Mouse (Mus musculus): ENCODE measurements around the gene Rrm2. TPM values are rescaled to one million over a fixed set of nuclear protein-coding genes. Genes with fewer than 3 reads are reported as not detected.

Gene Rrm2
- polyA plus RNA-seq, 1 experiment = not detected

DNA sequence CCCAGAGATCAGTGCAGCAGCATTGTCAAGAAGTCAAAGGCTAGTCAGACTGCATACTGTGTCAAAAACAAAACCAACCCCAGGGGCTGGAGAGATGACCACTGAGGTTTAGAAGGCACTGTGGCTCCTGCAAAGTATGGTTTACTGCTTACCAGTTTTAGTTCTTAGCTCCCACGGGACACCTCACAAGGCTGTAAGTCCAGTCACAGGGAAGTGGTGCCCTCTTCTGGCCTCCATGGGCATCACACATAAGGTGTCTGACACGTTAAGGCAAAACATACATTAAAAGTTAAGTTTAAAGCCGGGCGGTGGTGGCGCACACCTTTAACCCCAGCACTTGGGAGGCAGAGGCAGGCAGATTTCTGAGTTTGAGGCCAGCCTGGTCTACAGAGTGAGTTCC is 2.6 kb downstream of the Rrm2 start:
- WGBS = 61% methylated on average over 5 of the region's 5 CpGs
- Histone ChIP-seq H3K27ac (ENCODE audit: insufficient read depth, low read depth, low read length) (no peak overlapping the region), H3K4me3 (ENCODE audit: insufficient read depth, low read depth, low read length) (no peak overlapping the region), H3K4me1 (ENCODE audit: control insufficient read depth, insufficient read depth, low read length) (peaks cover 8% of the 10 kb centered on the region)
- no peak for TF ChIP-seq CTCF (IDR thresholded peaks at IDR 0.05; ENCODE audit: insufficient read depth, low read depth, low read length)
- TF ChIP-seq POLR2A (IDR thresholded peaks at IDR 0.05; ENCODE audit: insufficient read depth, low read depth, low read length) = no peak

- WGBS = 92% methylated on average over 8 of the region's 8 CpGs
- TF ChIP-seq POLR2A (IDR thresholded peaks at IDR 0.05; ENCODE audit: insufficient read depth, low read depth, low read length) (no peak), CTCF (IDR thresholded peaks at IDR 0.05; ENCODE audit: insufficient read depth, low read depth, low read length) (no peak)
- H3K4me3 ChIP-seq (ENCODE audit: insufficient read depth, low read depth, low read length) = no peak overlapping the region
- H3K27ac ChIP-seq (ENCODE audit: insufficient read depth, low read depth, low read length) = no peak overlapping the region
- peaks cover 8% of the 10 kb centered on the region for H3K4me1 ChIP-seq (ENCODE audit: control insufficient read depth, insufficient read depth, low read length)
These were observed 4.4 kb downstream of the Rrm2 start for GRCm38 (mm10) chr12:24712396-24712795.

GRCm38 (mm10) chr12:24714579-24715255 is 6.7 kb downstream of the Rrm2 start:
- TF ChIP-seq POLR2A (IDR thresholded peaks at IDR 0.05; ENCODE audit: insufficient read depth, low read depth, low read length) = no peak
- no peak for TF ChIP-seq CTCF (IDR thresholded peaks at IDR 0.05; ENCODE audit: insufficient read depth, low read depth, low read length)
- H3K4me1 ChIP-seq (ENCODE audit: control insufficient read depth, insufficient read depth, low read length) = no peaks in the 10 kb centered on the region; the same call in 1 of the 2 replicates
- WGBS = 80% methylated on average over 5 of the region's 5 CpGs
- no peak overlapping the region for H3K27ac ChIP-seq (ENCODE audit: insufficient read depth, low read depth, low read length)
- no peak overlapping the region for H3K4me3 ChIP-seq (ENCODE audit: insufficient read depth, low read depth, low read length)

DNA sequence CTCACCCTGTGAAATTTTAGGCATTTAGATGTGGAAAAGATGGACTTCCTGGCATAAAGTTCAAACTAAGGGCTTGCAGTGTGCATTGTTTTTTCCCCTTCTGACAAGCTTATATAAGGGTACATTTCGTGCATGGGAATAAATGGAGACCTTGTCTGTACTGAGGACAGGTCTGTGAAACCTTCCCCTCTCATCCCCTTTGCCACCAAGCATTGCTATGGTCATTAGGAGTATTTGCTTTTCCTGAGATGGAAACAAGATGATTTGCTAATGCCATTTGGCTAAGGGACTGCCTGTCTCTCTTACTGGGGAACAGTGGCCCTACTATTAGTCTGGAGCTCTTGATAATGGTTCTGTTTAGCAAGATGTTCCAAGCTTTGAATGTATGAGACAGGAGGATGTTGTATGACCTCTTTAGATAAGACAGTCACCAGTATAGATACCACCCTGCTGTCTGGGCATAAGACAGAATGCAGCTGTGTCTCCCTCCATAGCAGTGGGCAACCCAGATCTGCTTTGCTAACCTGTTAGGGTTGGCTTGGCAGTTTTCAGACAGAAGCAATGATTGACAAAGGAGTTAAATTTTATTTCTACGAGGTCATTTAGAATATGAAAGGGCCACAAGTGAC is 7.3 kb downstream of the Rrm2 start:
- TF ChIP-seq POLR2A (IDR thresholded peaks at IDR 0.05; ENCODE audit: insufficient read depth, low read depth, low read length) (no peak), CTCF (IDR thresholded peaks at IDR 0.05; ENCODE audit: insufficient read depth, low read depth, low read length) (no peak)
- WGBS = 82% methylated on average over 2 of the region's 2 CpGs
- Histone ChIP-seq H3K27ac (ENCODE audit: insufficient read depth, low read depth, low read length) (no peak overlapping the region), H3K4me1 (ENCODE audit: control insufficient read depth, insufficient read depth, low read length) (no peaks in the 10 kb centered on the region; the same call in 1 of the 2 replicates), H3K4me3 (ENCODE audit: insufficient read depth, low read depth, low read length) (no peak overlapping the region)

DNA sequence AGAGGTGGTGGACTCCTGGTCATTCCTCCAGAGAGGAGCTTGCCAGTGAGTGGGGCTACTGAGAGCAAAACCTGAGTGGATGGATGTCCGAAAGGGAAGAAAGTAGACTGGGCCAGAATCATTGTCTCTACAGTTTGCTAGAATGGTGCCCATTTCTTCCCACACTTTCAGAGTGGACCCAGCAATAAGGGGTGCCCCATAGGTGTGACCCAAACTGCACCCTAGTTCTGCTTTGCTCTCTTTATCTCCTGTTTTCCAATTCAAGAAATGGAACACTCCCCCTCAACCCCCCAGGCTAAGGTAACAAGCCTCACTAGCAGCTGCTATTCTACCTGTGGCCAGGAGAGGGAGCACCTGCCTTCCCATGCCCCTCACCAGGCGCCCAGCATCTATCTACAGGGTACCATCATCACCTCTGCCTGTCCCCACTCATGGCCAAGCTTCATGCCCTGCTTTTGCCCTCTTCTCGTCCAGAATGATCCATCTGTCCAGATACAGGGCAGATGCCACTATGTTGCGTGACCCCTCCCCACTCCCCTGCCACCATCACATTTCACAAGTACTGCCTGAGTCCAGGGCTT is 8.8 kb downstream of the Rrm2 start:
- H3K4me3 ChIP-seq (ENCODE audit: insufficient read depth, low read depth, low read length) = no peak overlapping the region
- 69% methylated on average over 4 of the region's 4 CpGs for WGBS
- H3K4me1 ChIP-seq (ENCODE audit: control insufficient read depth, insufficient read depth, low read length) = no peaks in the 10 kb centered on the region; the same call in 1 of the 2 replicates
- TF ChIP-seq POLR2A (IDR thresholded peaks at IDR 0.05; ENCODE audit: insufficient read depth, low read depth, low read length) (no peak), CTCF (IDR thresholded peaks at IDR 0.05; ENCODE audit: insufficient read depth, low read depth, low read length) (peak; percentile 67)
- H3K27ac ChIP-seq (ENCODE audit: insufficient read depth, low read depth, low read length) = no peak overlapping the region

DNA sequence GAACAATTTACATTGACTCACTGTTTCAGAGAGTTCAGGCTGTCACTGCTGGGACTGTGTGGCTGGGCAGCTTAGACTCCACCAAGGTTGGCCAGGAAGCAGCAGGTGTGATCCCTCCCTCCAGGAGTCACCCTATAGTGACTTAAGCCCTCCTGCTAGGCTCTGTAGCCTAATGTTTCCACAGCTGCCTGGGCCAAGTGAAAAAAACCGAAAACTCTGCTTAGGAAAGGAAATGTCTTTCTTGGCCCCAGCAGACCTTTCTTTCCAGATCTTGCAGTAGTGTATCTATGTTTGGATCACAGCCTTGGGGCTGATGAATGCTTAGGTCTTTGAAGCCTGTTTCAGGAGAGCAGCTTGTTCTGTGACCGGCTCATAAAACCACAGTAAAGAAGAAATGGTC is 15.4 kb downstream of the Rrm2 start:
- TF ChIP-seq CTCF (IDR thresholded peaks at IDR 0.05; ENCODE audit: insufficient read depth, low read depth, low read length) = no peak
- no peak for TF ChIP-seq POLR2A (IDR thresholded peaks at IDR 0.05; ENCODE audit: insufficient read depth, low read depth, low read length)
- no peak overlapping the region for H3K4me3 ChIP-seq (ENCODE audit: insufficient read depth, low read depth, low read length)
- peaks cover 3% of the 10 kb centered on the region; the same call in 1 of the 2 replicates for H3K4me1 ChIP-seq (ENCODE audit: control insufficient read depth, insufficient read depth, low read length)
- 65% methylated on average over 2 of the region's 2 CpGs for WGBS
- H3K27ac ChIP-seq (ENCODE audit: insufficient read depth, low read depth, low read length) = no peak overlapping the region

DNA sequence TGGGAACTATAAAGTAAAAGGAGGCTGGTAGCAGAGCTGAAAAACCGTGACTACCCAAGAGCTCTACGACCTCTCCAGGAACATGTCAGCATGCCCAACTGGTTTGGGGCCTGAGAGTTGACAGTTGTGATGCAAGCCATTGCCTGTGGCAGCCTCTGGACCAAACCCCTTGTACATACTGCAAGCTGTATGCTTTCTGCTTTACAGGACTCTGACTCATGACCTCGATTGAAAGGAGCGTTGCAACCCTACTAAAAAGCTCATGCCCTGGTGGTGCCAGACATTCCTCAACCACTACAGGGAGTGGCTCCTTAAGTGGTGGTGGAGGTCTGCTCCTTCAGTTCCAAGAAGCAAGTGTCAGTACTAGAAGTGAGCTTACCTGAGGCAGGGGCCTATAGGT is 15.8 kb downstream of the Rrm2 start:
- Histone ChIP-seq H3K4me3 (ENCODE audit: insufficient read depth, low read depth, low read length) (no peak overlapping the region), H3K27ac (ENCODE audit: insufficient read depth, low read depth, low read length) (no peak overlapping the region), H3K4me1 (ENCODE audit: control insufficient read depth, insufficient read depth, low read length) (peaks cover 3% of the 10 kb centered on the region; the same call in 1 of the 2 replicates)
- TF ChIP-seq POLR2A (IDR thresholded peaks at IDR 0.05; ENCODE audit: insufficient read depth, low read depth, low read length) (no peak), CTCF (IDR thresholded peaks at IDR 0.05; ENCODE audit: insufficient read depth, low read depth, low read length) (no peak)
- WGBS = 78% methylated on average over 4 of the region's 4 CpGs

- H3K4me1 ChIP-seq (ENCODE audit: control insufficient read depth, insufficient read depth, low read length) = peaks cover 3% of the 10 kb centered on the region; the same call in 1 of the 2 replicates
- H3K4me3 ChIP-seq (ENCODE audit: insufficient read depth, low read depth, low read length) = no peak overlapping the region
- 41% methylated on average over 2 of the region's 2 CpGs for WGBS
- TF ChIP-seq POLR2A (IDR thresholded peaks at IDR 0.05; ENCODE audit: insufficient read depth, low read depth, low read length) (no peak), CTCF (IDR thresholded peaks at IDR 0.05; ENCODE audit: insufficient read depth, low read depth, low read length) (no peak)
- no peak overlapping the region; the same call in 1 of the 2 replicates for H3K27ac ChIP-seq (ENCODE audit: insufficient read depth, low read depth, low read length)
These were observed 16.3 kb downstream of the Rrm2 start for GRCm38 (mm10) chr12:24724369-24724768.

- Histone ChIP-seq H3K27ac (ENCODE audit: insufficient read depth, low read depth, low read length) (no peak overlapping the region), H3K4me1 (ENCODE audit: control insufficient read depth, insufficient read depth, low read length) (no peaks in the 10 kb centered on the region), H3K4me3 (ENCODE audit: insufficient read depth, low read depth, low read length) (no peak overlapping the region)
- no peak for TF ChIP-seq POLR2A (IDR thresholded peaks at IDR 0.05; ENCODE audit: insufficient read depth, low read depth, low read length)
- no peak for TF ChIP-seq CTCF (IDR thresholded peaks at IDR 0.05; ENCODE audit: insufficient read depth, low read depth, low read length)
- 56% methylated on average over 13 of the region's 13 CpGs for WGBS
These were observed 26.9 kb downstream of the Rrm2 start for GRCm38 (mm10) chr12:24734828-24735394.
